Mouse (Mus musculus): ENCODE results near the gene Olfr1162. TPM values are rescaled to one million over a fixed set of nuclear protein-coding genes. Genes with fewer than 3 reads are reported as not detected.
"Not testable (repeated sequence)": the region's sequence is repeated elsewhere in the genome, so short reads cannot be mapped to it uniquely, and the experiment has no call there.

Olfr1162 gene
- total RNA-seq (2021): not detected

DNA sequence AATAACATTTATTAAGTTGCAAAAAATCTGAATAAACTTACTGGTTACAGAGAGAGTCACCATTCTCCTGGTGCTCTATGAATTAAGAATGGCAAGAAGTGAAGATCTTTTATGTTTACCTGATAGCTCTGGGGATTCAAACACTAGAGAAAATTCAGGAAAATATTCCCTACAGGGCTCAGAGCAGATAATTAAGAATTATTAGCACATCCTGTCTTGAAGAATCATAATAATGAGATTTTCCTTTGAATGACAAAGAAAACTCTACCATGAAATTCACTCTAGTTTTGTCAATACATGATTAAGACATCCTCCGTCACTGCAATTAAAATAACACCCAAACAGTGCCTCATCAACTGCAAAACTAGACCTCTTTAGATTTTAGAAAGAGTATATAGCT, at the start of gene Olfr1162:
Olfr1162 (minus strand) TSS at position 101 of the 400 bp plus-strand sequence.
- no peak for DNase-seq (ENCODE audit: extremely low spot score in 1 of 2, low spot score in 1 of 2)

DNA sequence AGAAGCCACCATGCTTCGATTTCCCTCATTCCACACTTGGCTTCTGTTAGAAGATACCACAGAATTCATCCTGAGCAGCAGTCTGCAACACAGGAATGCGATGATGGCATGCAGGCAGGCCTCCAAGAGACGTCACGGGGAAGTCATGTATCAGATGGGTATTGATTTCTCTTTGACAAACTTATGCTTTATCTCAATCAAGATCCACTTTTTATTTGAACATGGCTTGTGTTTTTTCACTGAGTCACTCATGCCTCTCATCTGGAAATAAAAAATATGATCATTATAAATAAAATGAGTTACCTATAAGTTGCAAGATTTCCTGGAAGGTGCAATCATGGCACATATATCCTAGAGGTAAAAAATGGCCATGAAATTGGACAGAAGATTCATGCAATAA, 42.9 kb upstream of the Olfr1162 start, which contains the start of gene Olfr1164:
Olfr1164 (minus strand) TSS at position 101 of the 400 bp plus-strand sequence.
- DNase-seq (ENCODE audit: extremely low spot score in 1 of 2, low spot score in 1 of 2): no peak

DNA sequence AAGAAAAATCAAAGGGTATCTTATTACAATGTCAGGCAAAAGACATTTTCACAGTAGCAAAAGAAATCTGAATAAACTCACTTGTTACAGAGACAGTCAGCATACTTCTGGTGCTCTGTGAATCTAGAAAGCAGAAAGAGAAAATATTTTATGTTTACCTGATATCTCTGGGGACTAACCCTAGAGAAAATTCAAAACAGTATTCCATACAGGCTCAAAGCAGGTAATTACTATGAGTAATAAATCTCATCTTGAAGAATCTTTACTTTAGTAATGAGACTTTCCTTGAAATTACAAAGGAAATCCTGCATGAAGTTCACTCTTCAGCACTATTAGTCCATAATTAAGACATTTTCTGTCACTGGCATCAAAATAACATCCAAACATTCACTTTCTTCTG, 20.8 kb upstream of the Olfr1162 start, which contains the start of gene Olfr1163:
Olfr1163 (minus strand) TSS at position 101 of the 400 bp plus-strand sequence.
- no peak for DNase-seq (ENCODE audit: extremely low spot score in 1 of 2, low spot score in 1 of 2)

- no peak for DNase-seq (ENCODE audit: extremely low spot score in 1 of 2, low spot score in 1 of 2)
Observed at GRCm38 (mm10) chr2:88063587-88063986, 12.7 kb upstream of the Olfr1162 start.

GRCm38 (mm10) chr2:88037599-88037998, 13.3 kb downstream of the Olfr1162 start, which contains the start of gene Olfr73:
Gene Olfr73, minus strand, starts transcription at chr2:88037699.
- no peak for DNase-seq (ENCODE audit: extremely low spot score in 1 of 2, low spot score in 1 of 2)

DNA sequence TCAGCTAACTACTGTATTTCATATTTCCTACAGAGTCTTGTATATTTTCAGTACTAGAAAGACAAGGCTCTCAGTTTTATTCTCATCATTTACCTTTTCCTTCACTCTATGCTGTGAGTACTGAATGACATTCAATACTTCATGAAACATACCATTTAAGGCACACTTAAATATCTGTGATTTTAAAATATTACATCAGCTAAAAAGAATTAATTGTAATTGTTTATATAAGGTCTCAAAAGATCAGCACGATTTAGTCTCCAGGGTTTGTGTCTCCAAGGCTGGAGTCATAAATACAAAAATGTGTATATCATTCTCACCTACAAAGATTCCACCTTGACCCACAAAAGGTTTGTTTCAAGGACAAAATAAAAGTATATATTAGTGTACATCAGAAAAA, 28.5 kb downstream of the Olfr1162 start, which contains the start of gene Olfr1161:
Olfr1161 (plus strand) TSS at position 301 of the 400 bp plus-strand sequence.
- not testable (repeated sequence) for DNase-seq (ENCODE audit: extremely low spot score in 1 of 2, low spot score in 1 of 2)

GRCm38 (mm10) chr2:88007515-88008318, 43.2 kb downstream of the Olfr1162 start, which contains the start of gene Olfr1160:
Gene Olfr1160, minus strand, starts transcription at chr2:88008268.
- no peak for DNase-seq (ENCODE audit: extremely low spot score in 1 of 2, low spot score in 1 of 2)

Other genes starting within 250 kb of the Olfr1162 start
- gene Olfr1145, start 241.3 kb downstream of the Olfr1162 start, total RNA-seq (2021): not detected
- gene Olfr1148, start 220.6 kb downstream of the Olfr1162 start, total RNA-seq (2021): not detected
- not detected for gene Olfr1150-ps1, start 207.1 kb downstream of the Olfr1162 start, total RNA-seq (2021)
- gene Olfr1151, start 195.3 kb downstream of the Olfr1162 start, total RNA-seq (2021): not detected
- gene Olfr1152, start 184.6 kb downstream of the Olfr1162 start, total RNA-seq (2021): not detected
- not detected for gene Olfr1153, start 156.2 kb downstream of the Olfr1162 start, total RNA-seq (2021)
- gene Olfr1154, start 146.0 kb downstream of the Olfr1162 start, total RNA-seq (2021): not detected
- not detected for gene Olfr1155, start 106.0 kb downstream of the Olfr1162 start, total RNA-seq (2021)
- gene Olfr1156, start 98.0 kb downstream of the Olfr1162 start, total RNA-seq (2021): under 1 TPM in 1 of 2 experiments, not detected in 1; 0.14 TPM
- gene Olfr1157, start 82.8 kb downstream of the Olfr1162 start, total RNA-seq (2021): not detected
- not detected for gene Olfr74, start 76.5 kb downstream of the Olfr1162 start, total RNA-seq (2021)
- gene Olfr1158, start 61.0 kb downstream of the Olfr1162 start, total RNA-seq (2021): not detected
- gene Olfr1160, start 42.9 kb downstream of the Olfr1162 start, total RNA-seq (2021): not detected
- gene Olfr1161, start 28.4 kb downstream of the Olfr1162 start, total RNA-seq (2021): not detected
- gene Olfr73, start 13.4 kb downstream of the Olfr1162 start, total RNA-seq (2021): not detected
- gene Olfr1163, start 20.7 kb upstream of the Olfr1162 start, total RNA-seq (2021): not detected
- gene Olfr1164, start 42.8 kb upstream of the Olfr1162 start, total RNA-seq (2021): not detected
- not detected for gene Olfr1166, start 77.1 kb upstream of the Olfr1162 start, total RNA-seq (2021)
- gene Olfr1167, start 104.1 kb upstream of the Olfr1162 start, total RNA-seq (2021): not detected
- gene Olfr1168, start 130.8 kb upstream of the Olfr1162 start, total RNA-seq (2021): not detected
- gene Olfr1170, start 177.2 kb upstream of the Olfr1162 start, total RNA-seq (2021): not detected
- not detected for gene Olfr1173, start 228.7 kb upstream of the Olfr1162 start, total RNA-seq (2021)